Mouse (Mus musculus) thymus, postnatal 14 days (tissue): ENCODE results near the gene Bcar3.

Source experiments
- DNase-seq: peaks from one replicate; pipeline ENCODE4 v3.0.0; 2021

Gene Bcar3

GRCm38 (mm10) chr3:122461932-122462871 lies 168.3 kb downstream of the Bcar3 start:
- DNase-seq: no peak

- no peak for DNase-seq
Measured at GRCm38 (mm10) chr3:122463166-122463565, 169.2 kb downstream of the Bcar3 start.

GRCm38 (mm10) chr3:122466100-122466730 lies 172.3 kb downstream of the Bcar3 start:
- peak; percentile 41 for DNase-seq

GRCm38 (mm10) chr3:122467977-122468376 lies 174.0 kb downstream of the Bcar3 start:
- DNase-seq: peak; percentile 28

GRCm38 (mm10) chr3:122470326-122471016 lies 176.5 kb downstream of the Bcar3 start:
- no peak for DNase-seq

- DNase-seq: no peak
Measured at GRCm38 (mm10) chr3:122471017-122471721, 177.2 kb downstream of the Bcar3 start.

GRCm38 (mm10) chr3:122472412-122472811 lies 178.5 kb downstream of the Bcar3 start:
- DNase-seq: no peak

GRCm38 (mm10) chr3:122473523-122474034 lies 179.6 kb downstream of the Bcar3 start:
- DNase-seq: no peak

- peak; percentile 77 for DNase-seq
Measured at GRCm38 (mm10) chr3:122474067-122474466, 180.1 kb downstream of the Bcar3 start.

GRCm38 (mm10) chr3:122474796-122475195 lies 180.9 kb downstream of the Bcar3 start:
- no peak for DNase-seq

GRCm38 (mm10) chr3:122475735-122476134 lies 181.8 kb downstream of the Bcar3 start:
- no peak for DNase-seq

- DNase-seq: no peak
Measured at GRCm38 (mm10) chr3:122476656-122477055, 182.7 kb downstream of the Bcar3 start.

- no peak for DNase-seq
Measured at GRCm38 (mm10) chr3:122477541-122477940, 183.6 kb downstream of the Bcar3 start.

- DNase-seq: no peak
Measured at GRCm38 (mm10) chr3:122478735-122479134, 184.8 kb downstream of the Bcar3 start.

GRCm38 (mm10) chr3:122480065-122480675 lies 186.2 kb downstream of the Bcar3 start:
- no peak for DNase-seq

- DNase-seq: no peak
Measured at GRCm38 (mm10) chr3:122480986-122481385, 187.1 kb downstream of the Bcar3 start.

GRCm38 (mm10) chr3:122481891-122482739 lies 188.2 kb downstream of the Bcar3 start:
- DNase-seq: no peak

GRCm38 (mm10) chr3:122483066-122483782 lies 189.3 kb downstream of the Bcar3 start:
- DNase-seq: no peak

GRCm38 (mm10) chr3:122483783-122484130 lies 189.8 kb downstream of the Bcar3 start:
- DNase-seq: no peak

- DNase-seq: no peak
Measured at GRCm38 (mm10) chr3:122484301-122484700, 190.4 kb downstream of the Bcar3 start.

GRCm38 (mm10) chr3:122485699-122486098 lies 191.8 kb downstream of the Bcar3 start:
- DNase-seq: no peak
